Mouse (Mus musculus) hindbrain, postnatal 0 days (tissue): ENCODE results near the gene Mrm3. TPM values are rescaled to one million over a fixed set of nuclear protein-coding genes. Genes with fewer than 3 reads are reported as not detected.

Experiments used
- ATAC-seq: fragments of 200-750 bp; cut with Nextera tagmentation; 2 replicates; pipeline ENCODE4 v1.8.0; 2017; ENCODE audit warnings: mild to moderate bottlenecking, moderate TSS enrichment, moderate library complexity
- DNase-seq: peaks from one replicate; pipeline ENCODE4 v3.0.0-alpha.2; 2015; ENCODE audit warnings: low spot score
- H3K27ac ChIP-seq: fragments of 300-500 bp; sonication (generic); 2 replicates; pipeline ENCODE4 v1.5.1; 2014; ENCODE audit warnings: mild to moderate bottlenecking
- H3K27me3 ChIP-seq: fragments of 300-500 bp; sonication (generic); 2 replicates; pipeline ENCODE4 v1.6.1; 2014; ENCODE audit warnings: low read length, mixed read lengths; ENCODE audit not compliant: insufficient read depth
- H3K36me3 ChIP-seq: fragments of 300-500 bp; sonication (generic); 2 replicates; pipeline ENCODE4 v1.6.1; 2014; ENCODE audit warnings: low read length, mixed read lengths; ENCODE audit not compliant: insufficient read depth
- H3K4me1 ChIP-seq: fragments of 300-500 bp; sonication (generic); 2 replicates; pipeline ENCODE4 v1.6.1; 2014; ENCODE audit warnings: antibody characterized with exemption, low read length, mixed read lengths; ENCODE audit not compliant: insufficient read depth
- H3K4me2 ChIP-seq: fragments of 300-500 bp; sonication (generic); 2 replicates; pipeline ENCODE4 v1.6.1; 2014; ENCODE audit warnings: low read depth, mild to moderate bottlenecking, low read length, moderate library complexity, mixed read lengths
- H3K4me3 ChIP-seq: fragments of 300-500 bp; sonication (generic); 2 replicates; pipeline ENCODE4 v1.5.1; 2014; ENCODE audit warnings: low read length
- H3K9ac ChIP-seq: fragments of 300-500 bp; sonication (generic); replicated peaks from 2 replicates; pipeline ENCODE4 v1.6.1; 2014; ENCODE audit warnings: mild to moderate bottlenecking, low read length, moderate library complexity, mixed read lengths
- H3K9me3 ChIP-seq: fragments of 300-500 bp; sonication (generic); 2 replicates; pipeline ENCODE4 v1.6.1; 2016; ENCODE audit warnings: low read length, mixed read lengths
- CTCF ChIP-seq: IDR thresholded peaks from 2 replicates; pipeline ENCODE4 v1.5.1; 2016; ENCODE audit warnings: antibody characterized with exemption, control low read depth, low read depth
- WGBS: fragments of 180-500 bp; shearing (Covaris S2); extraction: QIAGEN DNeasy Blood & Tissue Kit; methylation state at CpG from one replicate; pipeline ENCODE4 v1.1.7; 2014; 5-methylcytosine and 5-hydroxymethylcytosine counted together
- polyA plus RNA-seq: library from polyadenylated mRNA; unstranded; fragments of >200 nt; fragmentation: Nextera tagmentation; extraction: Ambion mirVana; gene quantifications from 2 replicates; pipeline ENCODE4 v1.2.1, GENCODE M21; 2015
- total RNA-seq: library from RNA; depleted of rRNA; stranded (reverse); fragments of >200 nt; gene quantifications from 2 replicates; pipeline ENCODE4 v1.2.3, GENCODE M21; 2014

Mrm3 gene
- total and polyA plus RNA-seq, 2 experiments from 2014 or later, result 11.9 to 22.8 TPM

GRCm38 (mm10) chr11:76286534-76287126 lies 43.1 kb downstream of the Mrm3 start:
- H3K27ac ChIP-seq, result no peak overlapping the region
- ATAC-seq (no peak), DNase-seq (no peak)
- no peak overlapping the region for H3K4me3 ChIP-seq
- peaks cover 11% of the 10 kb centered on the region for H3K4me1 ChIP-seq
- no peaks in the 10 kb centered on the region for H3K36me3 ChIP-seq
- H3K27me3 ChIP-seq, result no peaks in the 10 kb centered on the region
- no peak overlapping the region for H3K9ac ChIP-seq
- 65% methylated on average over 10 of the region's 10 CpGs for WGBS
- H3K4me2 ChIP-seq, result no peak overlapping the region
- no peaks in the 10 kb centered on the region for H3K9me3 ChIP-seq
- TF ChIP-seq CTCF, result no peak

GRCm38 (mm10) chr11:76287301-76287700 lies 43.8 kb downstream of the Mrm3 start:
- DNase-seq (no peak), ATAC-seq (no peak)
- Histone ChIP-seq H3K4me3 (no peak overlapping the region), H3K4me2 (no peak overlapping the region), H3K4me1 (peaks cover 17% of the 10 kb centered on the region), H3K36me3 (no peaks in the 10 kb centered on the region), H3K9me3 (no peaks in the 10 kb centered on the region), H3K27me3 (no peaks in the 10 kb centered on the region), H3K27ac (no peak overlapping the region), H3K9ac (no peak overlapping the region)
- 51% methylated on average over 10 of the region's 10 CpGs for WGBS
- TF ChIP-seq CTCF, result no peak

- Histone ChIP-seq H3K27me3 (no peaks in the 10 kb centered on the region), H3K4me2 (no peak overlapping the region), H3K9me3 (no peaks in the 10 kb centered on the region), H3K9ac (no peak overlapping the region), H3K36me3 (no peaks in the 10 kb centered on the region), H3K4me3 (no peak overlapping the region), H3K4me1 (peaks cover 27% of the 10 kb centered on the region), H3K27ac (no peak overlapping the region)
- DNase-seq, result no peak
- WGBS, result 52% methylated on average over 6 of the region's 6 CpGs
- no peak for ATAC-seq
- TF ChIP-seq CTCF, result no peak
These were observed 45.1 kb downstream of the Mrm3 start for GRCm38 (mm10) chr11:76288645-76289044.

GRCm38 (mm10) chr11:76290367-76290766 lies 46.9 kb downstream of the Mrm3 start:
- Histone ChIP-seq H3K4me3 (no peak overlapping the region), H3K36me3 (no peaks in the 10 kb centered on the region), H3K27me3 (no peaks in the 10 kb centered on the region), H3K4me2 (0 out of 2 replicates have a peak overlapping the region, but pooled peaks have one; percentile 1), H3K9me3 (no peaks in the 10 kb centered on the region), H3K27ac (peak overlapping the region; percentile 81), H3K9ac (no peak overlapping the region), H3K4me1 (peaks cover 31% of the 10 kb centered on the region)
- WGBS, result 11% methylated on average over 11 of the region's 11 CpGs
- ATAC-seq, result peak; percentile 87
- DNase-seq, result peak; percentile 88
- no peak for TF ChIP-seq CTCF

GRCm38 (mm10) chr11:76291960-76292359 lies 48.4 kb downstream of the Mrm3 start:
- ATAC-seq, result no peak
- Histone ChIP-seq H3K4me3 (no peak overlapping the region), H3K9ac (no peak overlapping the region), H3K36me3 (no peaks in the 10 kb centered on the region), H3K4me1 (peaks cover 35% of the 10 kb centered on the region), H3K27me3 (no peaks in the 10 kb centered on the region), H3K4me2 (no peak overlapping the region), H3K27ac (peak overlapping the region; percentile 51; the same call in 1 of the 2 replicates), H3K9me3 (no peaks in the 10 kb centered on the region)
- no peak for TF ChIP-seq CTCF
- WGBS, result 55% methylated on average over 4 of the region's 4 CpGs
- no peak for DNase-seq

GRCm38 (mm10) chr11:76292398-76292797 lies 48.9 kb downstream of the Mrm3 start:
- whole genome bisulfite sequencing, result 76% methylated on average over 15 of the region's 15 CpGs
- Histone ChIP-seq H3K27ac (peak overlapping the region; percentile 51; the same call in 1 of the 2 replicates), H3K4me2 (0 out of 2 replicates have a peak overlapping the region, but pooled peaks have one; percentile 3), H3K4me3 (no peak overlapping the region), H3K4me1 (peaks cover 40% of the 10 kb centered on the region), H3K27me3 (no peaks in the 10 kb centered on the region), H3K9ac (no peak overlapping the region), H3K9me3 (no peaks in the 10 kb centered on the region), H3K36me3 (no peaks in the 10 kb centered on the region)
- ATAC-seq (no peak), DNase-seq (no peak)
- no peak for TF ChIP-seq CTCF

- Histone ChIP-seq H3K4me3 (no peak overlapping the region), H3K9me3 (no peaks in the 10 kb centered on the region), H3K36me3 (no peaks in the 10 kb centered on the region), H3K4me1 (peaks cover 40% of the 10 kb centered on the region), H3K4me2 (0 out of 2 replicates have a peak overlapping the region, but pooled peaks have one; percentile 3), H3K27ac (peak overlapping the region; percentile 51; the same call in 1 of the 2 replicates), H3K27me3 (no peaks in the 10 kb centered on the region), H3K9ac (no peak overlapping the region)
- WGBS, result 60% methylated on average over 6 of the region's 6 CpGs
- no peak for DNase-seq
- no peak for TF ChIP-seq CTCF
- ATAC-seq, result no peak
These were observed 49.3 kb downstream of the Mrm3 start for GRCm38 (mm10) chr11:76292831-76293230.
